Mouse (Mus musculus) liver, postnatal 0 days (tissue): ENCODE measurements around the gene Polr2g.

Source experiments
- CTCF ChIP-seq: sonication (generic); IDR thresholded peaks from 2 replicates; pipeline ENCODE4 v1.5.1; 2016; ENCODE audit warnings: antibody characterized with exemption, low read depth
- EP300 ChIP-seq: IDR thresholded peaks from 2 replicates; pipeline ENCODE4 v1.6.1; 2016; ENCODE audit warnings: antibody characterized with exemption, low read depth, mild to moderate bottlenecking

- TF ChIP-seq CTCF (peak; percentile 48), EP300 (no peak)
Observed at GRCm38 (mm10) chr19:8786008-8786781, 12.2 kb downstream of the Polr2g start, which contains the start of gene Taf6l.
